Mouse (Mus musculus) urinary bladder, postnatal 4 days (tissue): ENCODE results near the gene Adarb2.

ENCODE experiments used
- DNase-seq, 2 experiments: peaks; one replicate each; pipeline ENCODE4 v3.0.0; 2021 to 2022; ENCODE audit warnings: low spot score in 2 of 2

The Adarb2 gene

DNA sequence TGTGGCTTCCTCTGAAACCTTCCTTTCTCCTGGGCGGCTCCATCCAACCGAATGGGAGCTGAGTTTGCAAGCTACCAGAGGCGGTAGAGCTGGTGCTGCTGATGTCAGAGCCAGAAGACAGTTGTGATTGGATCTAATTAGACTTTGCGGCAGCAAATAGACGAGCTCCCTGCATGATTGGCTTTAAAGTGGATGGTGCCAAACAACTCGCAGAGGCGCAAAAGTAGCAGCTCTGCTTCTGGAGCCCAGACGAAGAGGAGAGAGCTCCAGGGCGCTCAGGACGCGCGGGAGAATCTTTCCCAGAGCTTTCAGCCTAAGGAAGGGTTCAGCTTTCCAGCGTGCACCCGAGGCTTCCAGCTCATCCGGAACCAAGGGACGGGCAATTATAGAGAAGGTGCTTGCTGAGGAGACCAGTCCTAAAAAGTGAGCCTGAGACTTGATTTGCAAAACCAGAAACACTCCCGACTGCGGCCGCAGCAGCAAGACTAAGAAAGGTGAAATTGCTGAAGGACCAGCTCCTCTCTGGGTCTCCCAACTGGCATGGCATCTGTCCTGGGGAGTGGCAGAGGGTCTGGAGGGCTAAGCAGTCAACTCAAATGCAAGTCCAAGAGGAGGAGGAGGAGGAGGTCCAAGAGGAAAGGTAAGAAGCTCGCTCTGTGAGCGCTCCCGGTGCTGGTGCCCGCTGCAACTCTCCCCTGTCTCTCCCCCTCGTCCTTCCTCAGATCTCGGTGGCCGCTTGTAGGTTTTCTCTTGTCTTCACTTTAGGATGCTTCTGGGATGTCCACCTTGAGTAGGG lies at the start of gene Adarb2:
Gene Adarb2, plus strand, starts transcription at position 186 of the 796 bp plus-strand sequence.
- DNase-seq = no peak

GRCm38 (mm10) chr13:8173800-8174199 lies 28.9 kb upstream of the Adarb2 start:
- DNase-seq = no peak

GRCm38 (mm10) chr13:8191977-8192376 lies 10.7 kb upstream of the Adarb2 start:
- DNase-seq = no peak

GRCm38 (mm10) chr13:8199186-8199880 lies 3.3 kb upstream of the Adarb2 start:
- no peak for DNase-seq

GRCm38 (mm10) chr13:8203477-8203813 lies 779 bp downstream of the Adarb2 start:
- no peak for DNase-seq

- no peak for DNase-seq
These were observed 4.7 kb downstream of the Adarb2 start for GRCm38 (mm10) chr13:8207337-8207736.

- DNase-seq = no peak
These were observed 8.1 kb downstream of the Adarb2 start for GRCm38 (mm10) chr13:8210776-8211175.

DNA sequence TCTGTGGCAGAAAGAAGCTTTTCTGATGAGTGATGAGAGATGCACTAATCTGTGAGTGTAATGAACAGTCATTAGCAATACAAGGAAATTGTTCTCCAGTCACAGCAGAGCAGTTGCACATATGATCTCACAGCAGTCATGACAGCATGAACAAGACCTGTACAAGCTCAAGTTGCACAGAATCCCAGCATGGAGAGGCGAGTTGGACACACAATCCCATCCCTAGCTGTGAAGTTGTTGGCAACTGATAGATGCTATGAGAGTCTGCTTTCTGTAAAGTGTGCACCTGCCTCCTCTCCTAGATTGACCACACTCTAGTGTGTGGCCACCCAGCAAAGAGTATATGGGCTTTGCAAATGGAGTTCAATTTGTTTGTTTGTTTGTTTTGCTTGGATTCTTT lies 36.2 kb downstream of the Adarb2 start:
- DNase-seq = no peak

- DNase-seq = no peak
These were observed 45.5 kb downstream of the Adarb2 start for GRCm38 (mm10) chr13:8248016-8248667.

- DNase-seq = no peak
These were observed 69.7 kb downstream of the Adarb2 start for GRCm38 (mm10) chr13:8272158-8272945.

DNA sequence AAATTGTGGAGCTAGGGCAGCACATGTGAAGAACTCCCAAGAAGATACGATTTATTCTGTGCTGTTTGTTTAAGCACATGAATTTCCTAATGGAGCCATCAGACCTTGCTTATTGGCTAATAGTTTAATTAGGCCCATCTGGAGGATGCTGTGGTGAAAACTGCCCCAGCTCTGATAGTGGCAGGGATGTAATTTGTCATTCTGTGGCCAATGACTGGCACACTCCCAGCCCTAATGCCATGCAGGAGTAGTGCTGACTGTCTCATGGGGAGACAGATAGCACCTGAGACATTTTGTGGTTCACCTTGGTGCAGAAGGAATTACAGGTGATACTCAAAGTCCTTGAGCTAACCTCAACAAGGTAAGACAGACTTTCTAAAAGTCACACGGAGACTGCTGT lies 80.5 kb downstream of the Adarb2 start:
- DNase-seq = no peak

DNA sequence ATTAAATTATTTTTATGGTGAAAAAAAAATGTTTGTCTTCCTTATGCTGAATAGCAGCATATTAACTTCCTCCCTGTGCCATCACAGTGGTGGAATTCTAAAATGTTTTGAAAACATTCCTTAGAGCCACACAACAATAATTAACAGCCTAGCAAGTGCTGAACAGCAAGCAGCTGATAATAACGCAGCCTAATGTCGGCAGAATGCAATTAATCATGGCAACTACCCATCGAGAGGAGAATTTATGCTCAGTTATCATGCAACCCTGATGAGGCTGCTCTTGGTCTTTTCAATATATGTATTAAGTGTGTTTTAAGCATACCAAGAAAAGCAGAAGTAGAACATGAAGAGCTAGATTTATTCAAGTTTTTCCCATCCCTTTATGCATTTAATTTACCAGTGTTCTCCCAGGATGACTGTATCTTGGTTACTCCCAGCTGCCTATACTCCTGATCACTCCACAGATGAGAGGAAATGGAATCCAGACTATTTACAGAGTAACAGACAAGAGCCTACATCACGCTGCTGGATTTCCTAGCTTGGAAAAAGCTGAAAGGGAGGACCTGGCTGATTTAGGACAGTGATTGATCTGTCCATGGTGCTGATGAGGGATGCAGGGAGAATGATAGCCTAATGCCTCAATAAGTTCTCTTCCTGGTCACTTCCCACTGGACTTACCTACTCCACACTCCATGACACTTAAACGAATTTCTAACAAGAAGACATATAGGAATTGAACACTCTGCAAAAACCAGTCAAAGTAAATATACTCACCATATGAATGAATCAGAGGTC lies 113.9 kb downstream of the Adarb2 start:
- no peak for DNase-seq

DNA sequence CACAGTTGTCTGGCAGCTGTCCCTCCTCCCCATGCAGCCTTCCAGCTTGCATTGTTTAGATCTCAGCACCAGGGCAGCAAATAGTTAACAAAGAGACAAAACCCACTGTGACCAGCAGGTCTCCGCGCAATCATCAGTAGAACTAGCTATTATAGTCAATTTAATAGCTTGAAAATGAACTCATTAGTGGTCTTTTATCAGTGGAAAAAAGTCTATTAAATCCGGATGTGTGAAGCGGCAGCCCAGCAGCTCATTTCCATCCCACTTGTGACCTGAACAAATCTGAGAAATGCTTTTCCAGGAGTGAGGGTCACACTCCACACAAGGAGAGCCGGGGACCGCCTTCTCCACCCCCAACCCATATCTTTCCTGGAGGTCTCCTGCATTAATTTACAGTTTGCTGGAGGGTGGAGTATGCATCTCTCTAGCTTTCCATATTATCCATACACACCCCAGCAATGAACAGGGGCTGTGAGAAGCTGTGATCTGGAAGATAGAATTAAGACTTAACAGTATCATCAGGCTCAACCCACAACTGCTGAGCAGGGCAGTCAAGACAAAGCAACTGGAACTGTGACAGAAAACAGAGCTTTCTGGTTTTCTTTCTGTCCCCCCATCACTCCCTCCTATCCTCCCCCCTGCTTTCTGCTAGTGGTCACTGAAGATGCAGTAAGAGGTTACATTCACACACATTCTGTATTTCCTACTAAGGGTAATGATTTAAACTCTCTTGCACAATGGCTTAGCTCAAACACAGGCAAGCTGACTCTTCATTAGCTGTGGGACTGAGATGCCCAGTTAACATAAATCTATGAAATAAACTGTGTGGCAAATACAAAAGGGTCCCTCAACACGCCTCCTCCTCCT lies 131.2 kb downstream of the Adarb2 start:
- DNase-seq = no peak

DNA sequence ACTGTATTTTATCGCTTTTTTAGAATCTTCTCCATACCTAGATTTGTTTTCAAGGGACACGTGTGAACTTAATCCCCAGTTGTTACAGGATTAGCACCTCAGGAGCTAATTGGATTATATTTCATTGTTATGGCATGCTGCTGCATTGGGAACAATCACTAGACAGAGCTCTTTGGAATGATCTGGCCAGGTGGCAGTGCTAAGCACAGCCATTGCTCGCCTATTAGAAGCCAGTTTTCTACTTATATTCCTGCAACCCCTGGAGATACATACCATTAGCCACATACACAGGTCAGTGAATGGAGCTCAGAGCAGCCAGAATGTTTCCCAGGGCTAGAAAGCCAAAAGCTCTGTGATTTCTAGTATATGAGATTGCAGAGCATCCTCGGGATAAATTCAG lies 131.9 kb downstream of the Adarb2 start:
- no peak for DNase-seq

DNA sequence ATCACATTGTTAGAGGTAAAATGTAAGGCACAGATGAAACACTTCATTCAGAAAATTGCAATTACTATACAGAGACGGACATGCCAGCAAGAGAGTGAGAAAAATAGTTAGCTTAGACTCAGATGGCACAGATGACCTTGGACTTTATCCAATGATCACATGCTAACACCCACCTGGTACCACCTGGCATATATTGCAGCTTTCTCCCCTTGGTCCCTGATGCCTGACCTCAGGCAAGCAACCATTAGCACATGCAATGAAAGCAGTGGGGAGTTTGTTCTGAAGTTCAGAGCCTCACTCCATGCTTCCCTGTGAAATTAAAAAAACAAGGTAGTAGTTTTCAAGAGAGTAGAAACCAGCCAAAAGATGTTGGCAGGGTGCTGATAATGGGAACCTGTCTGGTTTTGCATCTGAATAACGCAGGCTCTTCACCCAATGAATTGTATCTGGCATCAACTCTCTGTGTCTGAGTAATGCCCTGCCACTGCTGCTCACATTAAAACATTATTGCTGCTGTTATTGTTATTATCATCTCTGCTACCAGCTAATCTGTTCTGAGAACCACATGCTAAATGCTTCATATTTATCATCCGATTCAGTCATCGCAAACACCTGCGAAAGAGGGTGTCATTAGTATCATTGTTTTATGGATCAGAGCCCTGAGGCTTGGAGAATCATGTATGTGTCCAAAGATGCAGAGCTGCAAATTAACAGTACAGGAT lies 138.6 kb downstream of the Adarb2 start:
- no peak for DNase-seq

DNA sequence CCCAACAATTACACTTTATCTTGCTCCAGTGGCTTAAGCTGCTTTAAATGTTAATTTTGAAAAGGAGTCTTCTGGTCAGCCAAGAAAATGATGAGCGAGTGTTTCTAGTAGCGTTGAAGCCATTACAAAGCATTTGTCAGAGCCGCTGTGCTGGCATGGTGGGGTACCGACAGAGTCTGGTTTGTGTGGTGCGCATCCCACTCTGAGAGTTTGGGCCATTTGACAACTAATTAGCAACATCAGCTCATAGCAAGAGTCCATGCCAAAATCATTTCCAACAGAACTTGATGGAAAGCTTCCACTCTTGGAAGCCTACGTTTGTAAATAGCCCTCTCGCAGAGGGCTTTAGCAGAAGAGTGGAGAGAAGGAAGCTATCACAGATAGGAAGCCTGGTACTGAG lies 144.5 kb downstream of the Adarb2 start:
- DNase-seq = no peak

GRCm38 (mm10) chr13:8352341-8352740 lies 149.7 kb downstream of the Adarb2 start:
- DNase-seq = no peak

DNA sequence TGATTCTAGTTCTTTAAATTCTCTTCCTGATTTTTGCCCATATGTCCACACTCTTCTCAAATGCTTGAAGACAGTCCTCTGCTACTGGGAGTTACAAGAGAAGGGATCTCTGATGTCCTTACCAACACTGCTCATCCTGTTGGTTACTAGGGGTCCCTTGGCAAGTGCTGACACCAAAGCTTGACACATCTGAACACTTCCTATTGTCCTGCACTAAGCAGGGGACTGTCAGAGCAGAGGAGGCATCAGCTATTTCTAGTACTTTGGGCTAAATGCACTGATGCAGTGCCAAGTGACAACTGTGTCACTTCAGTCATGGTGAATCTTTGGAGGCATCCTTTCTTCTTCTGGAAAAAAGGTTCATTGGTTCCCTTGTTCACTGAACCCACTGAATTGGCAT lies 150.3 kb downstream of the Adarb2 start:
- no peak for DNase-seq

DNA sequence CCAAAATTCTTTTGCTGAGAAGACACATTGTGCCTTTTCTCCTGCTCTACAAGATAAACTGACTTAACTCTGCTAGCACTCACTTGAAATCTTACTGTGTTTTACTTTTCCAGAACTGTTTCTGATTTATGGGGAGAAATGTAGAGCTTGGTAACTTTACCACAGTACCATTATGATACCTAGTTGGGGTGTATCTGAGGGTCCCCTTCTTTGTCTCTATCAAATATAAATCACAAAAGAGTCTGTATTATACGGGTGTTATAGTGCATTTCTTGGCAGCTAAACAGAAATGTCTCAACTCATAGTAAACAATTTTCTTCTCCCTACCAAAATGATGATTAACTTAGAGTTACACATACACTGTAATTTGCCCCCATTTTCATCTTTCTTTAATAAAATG lies 162.9 kb downstream of the Adarb2 start:
- no peak for DNase-seq

GRCm38 (mm10) chr13:8366087-8366486 lies 163.4 kb downstream of the Adarb2 start:
- DNase-seq = no peak
